Mouse (Mus musculus) right cerebral cortex, postnatal 36 days (tissue): ENCODE measurements around the gene P3h1.
"Not testable (repeated sequence)": the region's sequence is repeated elsewhere in the genome, so short reads cannot be mapped to it uniquely, and the experiment has no call there.

ENCODE experiments used
- DNase-seq, 2 experiments: peaks; one replicate each; pipeline ENCODE4 v3.0.0; 2022; ENCODE audit warnings: low spot score in 2 of 2, mixed read lengths in 1 of 2

P3h1 gene

DNA sequence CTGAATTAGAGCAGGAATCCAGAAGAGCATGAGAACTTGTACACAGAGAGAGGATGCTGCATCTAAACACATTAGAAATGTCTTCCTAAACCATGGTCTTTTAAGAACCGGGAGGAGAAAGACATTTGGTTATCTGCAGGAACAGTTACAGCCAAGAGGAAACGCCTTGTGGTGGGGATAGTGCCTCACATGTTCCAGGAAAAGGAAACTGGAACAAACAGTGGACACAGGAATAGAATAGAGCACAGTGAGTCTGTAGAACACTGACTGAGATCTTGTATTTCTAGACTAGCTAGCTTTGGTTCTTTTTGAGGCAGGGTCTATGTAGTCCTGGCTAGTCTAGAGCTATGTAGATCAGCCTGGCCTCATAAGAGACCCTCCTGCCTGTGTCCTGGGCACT, 42.5 kb downstream of the P3h1 start:
- DNase-seq, result no peak

DNA sequence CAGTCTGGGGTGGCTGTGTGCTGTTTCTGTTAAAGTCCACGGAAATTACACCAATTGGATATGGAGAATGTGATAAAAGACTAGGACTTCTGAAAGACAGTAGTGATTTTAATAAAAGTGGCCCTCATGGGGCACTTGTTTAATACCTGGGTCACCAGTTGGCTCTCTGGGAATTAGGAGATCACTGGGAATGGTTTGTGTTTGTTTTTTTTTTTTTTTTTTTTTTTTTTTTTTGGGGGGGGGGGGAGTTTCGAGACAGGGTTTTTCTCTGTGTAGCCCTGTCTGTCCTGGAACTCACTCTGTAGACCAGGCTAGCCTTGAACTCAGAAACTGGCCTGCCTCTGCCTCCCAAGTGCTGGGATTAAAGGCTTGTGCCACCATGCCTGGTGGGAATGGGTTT, 43.0 kb downstream of the P3h1 start:
- no peak for DNase-seq

DNA sequence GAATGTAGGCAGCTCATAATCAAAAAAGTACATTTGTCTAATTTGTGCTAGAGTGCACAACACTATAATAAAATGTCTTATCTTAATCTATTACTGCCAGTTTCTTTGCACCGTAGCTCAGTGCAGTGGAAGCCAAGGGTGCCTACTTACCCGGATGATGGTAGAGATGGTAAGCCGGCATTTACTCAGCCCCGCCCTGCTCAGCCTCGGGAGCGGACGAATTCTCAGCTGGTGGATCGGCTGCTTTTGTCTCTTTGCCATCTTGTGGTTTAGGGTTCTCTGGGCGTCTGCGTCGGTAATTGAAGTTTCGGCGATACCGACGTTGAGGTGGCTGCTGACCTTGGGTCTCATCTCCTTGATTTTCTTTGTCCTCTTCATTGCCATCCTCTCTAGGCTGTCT, 46.1 kb downstream of the P3h1 start:
- not testable (repeated sequence) for DNase-seq

DNA sequence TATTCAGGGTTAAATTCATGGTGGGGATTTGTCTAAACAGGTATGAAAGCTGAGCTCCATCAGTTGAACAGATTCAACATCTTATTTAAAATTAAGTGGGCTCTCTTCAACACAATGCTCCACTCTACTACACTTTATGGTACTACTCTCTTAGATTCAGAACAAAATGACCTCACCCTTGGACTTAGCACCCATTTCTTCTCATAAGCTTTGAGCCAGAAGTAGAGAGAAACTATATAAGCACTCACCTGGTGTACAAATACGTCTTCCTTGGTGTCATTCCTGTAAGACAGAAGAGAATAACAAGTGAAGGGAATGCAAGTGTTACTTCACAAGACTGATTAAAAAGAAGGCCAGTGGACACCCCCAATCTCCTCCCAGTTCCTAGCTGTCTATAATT, 52.1 kb downstream of the P3h1 start:
- no peak for DNase-seq

DNA sequence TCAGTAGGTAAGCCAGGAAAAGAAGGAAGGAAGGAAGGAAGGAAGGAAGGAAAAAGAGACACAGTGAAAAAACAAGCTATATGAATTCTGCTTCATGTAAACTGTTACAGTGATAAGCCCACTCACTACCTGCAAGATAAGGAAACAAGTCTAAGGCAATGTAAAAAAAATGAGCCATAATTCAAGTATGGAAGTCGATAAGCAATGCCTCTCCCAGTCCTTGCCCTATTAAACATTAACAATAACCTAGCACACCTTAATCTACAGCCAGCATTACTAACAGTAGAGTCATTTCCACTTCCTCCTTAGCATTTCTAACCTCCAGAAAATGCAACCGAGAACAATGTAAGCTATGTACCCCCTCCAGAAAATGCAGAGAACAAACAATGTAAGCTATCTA, 52.6 kb downstream of the P3h1 start:
- DNase-seq, result no peak

DNA sequence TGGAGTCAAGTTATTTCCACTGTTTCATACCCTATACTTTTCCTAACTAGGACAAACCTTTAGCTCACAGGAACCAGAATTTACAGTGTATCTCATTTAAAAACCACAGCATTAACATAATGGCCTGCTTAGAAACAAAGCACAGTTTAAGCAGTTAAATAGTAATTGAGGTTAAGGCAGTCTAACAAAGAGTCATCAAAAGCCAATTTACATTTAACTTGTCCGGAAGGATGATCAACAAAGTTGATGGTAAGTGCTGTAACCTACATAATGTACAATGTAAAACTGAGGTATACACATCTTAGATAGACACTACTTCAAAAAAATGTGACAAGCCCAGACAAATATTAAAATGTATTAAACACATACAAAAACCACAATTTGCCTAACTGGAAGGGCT, 59.2 kb downstream of the P3h1 start:
- DNase-seq, result no peak

DNA sequence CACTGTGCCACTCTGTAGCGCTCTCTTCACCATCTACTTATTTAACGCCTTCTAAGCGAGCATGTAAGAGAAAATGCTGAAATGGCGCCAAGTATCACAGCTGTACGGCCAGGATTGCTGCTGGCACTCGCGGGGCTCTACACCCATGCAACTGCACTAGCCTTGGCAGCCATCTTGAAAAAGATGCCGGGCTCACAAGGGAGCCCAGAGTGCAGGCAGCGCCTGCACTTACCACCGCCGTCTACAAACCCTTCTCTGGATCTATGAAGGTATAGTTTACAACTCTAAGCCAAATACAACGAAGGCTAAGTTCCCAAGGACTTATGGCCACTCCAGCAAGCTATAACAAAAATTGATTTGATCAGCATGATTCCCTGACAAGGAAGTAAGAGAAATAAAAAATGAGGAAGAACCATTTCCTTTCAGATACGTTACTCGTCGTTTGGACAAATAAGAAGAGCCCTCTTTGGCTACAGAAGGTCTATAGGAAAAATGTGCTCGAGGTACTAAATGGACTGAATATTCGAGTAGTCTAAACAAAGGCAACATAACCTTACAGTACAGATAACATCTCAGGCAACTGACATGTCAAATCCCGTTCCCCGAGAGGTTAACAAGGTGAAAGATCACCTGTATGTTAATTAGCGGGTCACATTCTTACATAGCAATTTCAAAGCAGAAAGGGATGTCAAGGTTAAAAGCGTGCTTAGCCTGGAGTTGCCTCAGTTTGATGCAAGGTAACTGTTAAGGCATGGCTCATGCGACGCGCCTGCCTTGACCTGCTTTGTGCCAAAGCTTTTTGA, 60.3 kb downstream of the P3h1 start:
- peak; percentile 43 to 58 for DNase-seq

DNA sequence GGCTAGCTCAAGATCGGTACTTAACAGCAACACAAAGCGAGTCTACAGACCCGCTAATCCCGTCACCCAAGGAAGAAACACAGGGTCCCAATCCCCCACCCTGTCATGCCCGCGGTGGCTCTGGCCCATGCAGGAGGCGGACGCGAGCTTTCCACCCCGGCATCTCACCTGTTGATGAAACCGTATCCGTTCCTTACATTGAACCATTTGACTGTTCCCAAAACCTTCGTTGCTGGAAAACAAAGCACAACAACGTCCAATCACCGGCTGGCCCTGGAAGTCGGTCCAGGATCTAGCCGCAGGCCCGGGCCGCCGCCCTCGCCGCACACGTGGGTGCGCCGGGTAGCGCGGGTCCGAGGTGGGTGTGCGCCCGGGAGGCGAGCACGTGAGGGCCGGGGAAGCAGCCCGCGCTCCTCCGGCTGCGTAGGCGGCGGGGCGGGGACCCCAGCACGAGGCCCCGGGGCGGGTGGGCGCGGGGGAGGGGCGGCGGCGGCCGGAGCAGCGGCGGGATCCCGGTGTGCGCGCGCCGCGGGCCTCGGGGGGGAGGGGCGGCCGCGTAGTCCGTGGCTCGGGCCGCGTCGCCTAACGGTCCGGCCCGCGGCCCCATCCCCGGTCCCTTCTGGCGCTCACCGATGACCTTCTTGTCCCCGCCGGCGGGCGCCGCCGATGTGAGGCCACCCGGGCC, 61.0 kb downstream of the P3h1 start:
- peak; percentile 4 to 16 for DNase-seq

DNA sequence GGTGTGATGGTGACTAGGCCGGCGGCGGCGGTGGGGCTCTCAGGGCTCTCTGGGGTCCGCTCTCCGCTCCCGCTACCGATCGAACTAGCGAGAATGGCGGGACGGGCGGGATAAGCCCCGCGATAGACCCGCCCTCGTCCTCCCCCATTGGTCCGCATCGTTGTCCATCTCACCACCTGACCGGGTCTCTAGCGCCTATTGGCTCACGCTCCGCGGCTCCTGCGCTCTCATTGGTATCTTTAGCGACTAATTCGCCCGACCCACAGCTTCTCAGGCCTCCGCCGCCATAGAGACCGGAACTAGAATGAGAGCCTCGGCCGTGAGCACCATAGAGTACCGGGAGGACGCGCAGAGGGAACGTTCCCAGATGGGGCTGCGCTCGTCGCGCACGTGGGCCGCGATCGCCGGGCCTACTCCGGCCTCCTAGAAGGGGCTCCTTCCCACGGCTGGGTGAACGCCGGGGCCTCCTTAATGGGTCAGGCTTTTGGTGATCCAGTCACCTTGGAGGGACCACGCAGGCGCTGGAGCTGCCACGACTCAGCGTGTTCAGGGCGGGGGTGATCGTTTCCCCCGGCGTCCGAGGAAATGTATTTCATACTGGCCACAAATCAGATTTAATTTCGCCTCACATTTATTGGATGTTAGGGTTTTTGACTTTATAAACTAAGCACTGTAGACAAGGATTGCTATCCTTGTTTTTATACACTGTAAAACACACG, 61.9 kb downstream of the P3h1 start, which contains the start of gene Ybx1:
Gene Ybx1, minus strand, starts transcription at position 190 of the 719 bp plus-strand sequence.
- DNase-seq, result peak; percentile 99

DNA sequence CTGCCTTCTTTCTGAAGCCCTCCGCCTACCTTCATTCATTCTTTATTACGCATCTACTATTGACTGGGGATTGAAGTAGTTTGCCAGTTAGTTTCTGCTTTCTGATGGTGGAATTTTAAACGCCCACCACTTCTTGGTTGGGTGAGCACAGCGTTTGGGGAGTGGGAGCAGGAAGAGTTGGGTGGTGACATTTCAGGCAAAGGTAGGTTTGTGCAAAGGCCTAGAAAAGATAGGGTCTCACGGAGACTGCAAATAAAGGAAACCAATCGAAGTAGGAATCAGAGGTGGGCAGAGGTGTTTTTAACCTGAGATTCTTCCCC, 62.4 kb downstream of the P3h1 start:
- DNase-seq, result no peak

DNA sequence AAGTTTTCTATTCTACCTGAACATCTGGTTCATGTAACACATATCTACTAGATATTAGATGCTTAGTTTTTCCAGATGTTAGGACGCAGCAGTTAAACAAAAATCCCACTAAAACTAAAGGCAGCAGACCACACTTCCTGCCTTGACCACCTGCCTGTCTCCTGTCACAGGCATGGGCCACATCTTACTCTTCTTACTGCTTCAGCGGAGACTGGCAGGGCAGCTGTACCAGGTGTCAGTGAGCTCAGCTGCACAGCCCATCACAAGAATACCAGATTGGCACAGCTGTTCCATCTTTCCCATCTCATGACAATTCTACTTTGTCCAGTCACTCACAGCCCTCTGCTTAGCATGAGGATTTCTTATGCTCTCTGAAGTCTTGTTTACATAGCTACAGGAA, 64.6 kb downstream of the P3h1 start:
- no peak for DNase-seq
